Mouse (Mus musculus) adrenal gland, adult 2 months (tissue): ENCODE data around the gene Dbt. TPM values are rescaled to one million over a fixed set of nuclear protein-coding genes. Genes with fewer than 3 reads are reported as not detected.

Experiments used
- DNase-seq: peaks from one replicate; pipeline ENCODE4 v3.0.0; 2021
- long read RNA-seq: library from polyadenylated mRNA; stranded (forward); transcript quantifications from one replicate; pipeline ENCODE4 v2.0.0, GENCODE M21; 2021
- polyA plus RNA-seq: library from polyadenylated mRNA; depleted of rRNA; stranded (reverse); fragments of >200 nt; gene quantifications from 2 replicates; pipeline ENCODE4 v1.2.3, GENCODE M21; 2012; rRNA removed
- total RNA-seq, 2 experiments: library from RNA; stranded (reverse); gene quantifications; 2 replicates each; pipeline ENCODE4 v1.2.3; 2021

Gene Dbt
- total RNA-seq (10 to 100 TPM; 83.9 to 91.5 TPM), polyA plus RNA-seq (13.2 and 21.4 TPM in 2 replicates)
- long read RNA-seq, transcript Dbt-201 (11 exons, 3,301 nt): major isoform, 32 of 38 reads
- long read RNA-seq, partial matches to known transcripts: 1 of 38 reads
- long read RNA-seq, other reads (novel, unspliced or antisense): 5 of 38 reads

DNA sequence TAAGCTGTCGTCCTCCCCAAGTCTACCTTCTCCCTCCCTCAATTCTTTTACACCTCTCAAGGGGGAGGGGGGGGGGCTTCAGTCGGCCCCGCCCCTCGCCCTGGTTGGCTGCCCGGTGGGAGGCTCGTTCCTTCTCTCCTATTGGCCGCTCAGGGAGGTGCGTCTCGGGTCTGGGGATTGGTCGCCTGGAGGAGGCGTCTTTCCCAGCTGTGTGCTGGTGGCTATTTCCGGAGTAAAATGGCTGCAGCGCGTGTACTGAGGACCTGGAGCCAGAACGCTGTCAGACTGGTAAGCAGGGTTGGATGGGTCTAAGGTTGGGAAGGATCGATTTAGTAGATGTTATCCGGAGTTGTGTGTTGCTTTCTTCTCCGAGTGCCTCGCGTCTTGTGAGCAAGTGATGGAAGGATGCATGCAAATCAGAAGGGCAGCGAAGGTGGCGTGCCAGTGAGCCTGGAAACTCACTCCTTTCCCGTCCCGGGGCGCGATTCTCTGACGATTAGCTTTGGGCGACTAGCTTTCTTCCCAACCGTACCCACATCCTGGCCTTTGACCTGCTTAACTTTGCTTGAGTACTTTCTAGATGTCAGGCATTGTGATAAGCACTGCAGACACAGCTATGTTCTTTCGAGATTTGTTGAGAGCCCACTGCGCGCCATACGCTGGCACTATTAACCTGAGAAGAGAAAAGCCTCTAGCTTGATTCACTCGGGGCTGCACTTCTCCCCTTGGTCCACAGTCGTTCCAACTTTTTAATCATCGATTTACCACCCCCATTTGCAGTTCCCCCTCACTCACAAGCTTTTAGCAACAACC lies at the start of gene Dbt:
TSS of gene Dbt (plus strand) at position 167 of the 813 bp plus-strand sequence.
- peak; percentile 93 for DNase-seq

DNA sequence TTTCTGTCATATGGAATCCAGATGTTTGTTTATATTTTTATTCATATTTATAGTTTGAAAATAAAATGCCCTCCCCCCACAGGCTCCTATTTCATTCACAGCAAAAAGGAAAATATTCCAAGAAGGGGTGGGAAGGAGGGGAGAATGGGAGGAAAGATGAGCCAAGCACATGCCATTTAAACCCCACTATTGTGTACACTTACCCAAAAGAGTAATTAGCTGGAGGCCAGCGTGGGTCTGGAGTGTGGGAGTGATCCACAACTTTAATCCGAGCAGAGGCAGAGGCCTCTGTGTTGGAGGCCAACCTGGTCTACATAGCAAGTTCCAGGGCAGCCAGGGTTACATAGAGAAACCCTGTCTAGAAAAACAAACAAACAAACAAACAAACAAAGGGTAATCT lies 48.6 kb upstream of the Dbt start:
- DNase-seq: no peak

DNA sequence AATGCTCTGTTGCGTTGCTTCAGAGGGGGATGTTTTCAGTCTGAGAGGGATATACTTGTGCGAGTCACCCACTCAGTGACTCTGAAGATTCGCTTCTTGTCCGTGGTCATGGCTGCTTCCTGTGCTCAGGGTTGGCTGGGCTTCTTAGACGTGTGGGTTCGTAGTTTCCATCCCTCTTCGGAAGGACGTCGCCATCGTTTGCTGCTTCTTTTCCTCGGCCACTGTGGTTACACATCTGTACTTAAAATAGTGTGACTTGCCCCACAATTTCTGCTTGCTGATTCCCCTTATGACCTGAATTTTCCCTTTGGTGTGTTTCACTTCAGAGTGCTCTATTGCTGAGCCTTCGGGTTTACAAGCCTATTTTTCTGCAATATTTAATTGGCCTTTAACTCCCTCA lies 47.2 kb upstream of the Dbt start:
- no peak for DNase-seq

DNA sequence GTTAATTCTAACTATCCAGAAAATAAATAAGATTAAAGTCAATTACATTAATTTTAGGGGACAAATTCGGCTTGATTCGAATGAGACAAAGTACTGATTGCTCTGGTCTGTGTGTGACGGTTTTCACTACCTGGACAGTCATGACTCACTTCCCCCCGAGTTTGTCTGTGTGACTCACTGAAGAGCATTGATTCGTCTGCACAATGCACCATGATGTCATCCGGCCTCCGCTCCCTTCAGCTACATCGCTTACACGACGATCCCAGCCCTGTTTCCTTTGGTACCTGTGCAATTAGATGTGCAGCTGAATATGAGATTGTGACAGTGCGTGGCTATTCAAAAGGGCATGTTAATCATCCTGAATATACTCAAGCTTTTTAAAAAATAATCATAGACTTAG lies 38.3 kb upstream of the Dbt start:
- peak; percentile 63 for DNase-seq

DNA sequence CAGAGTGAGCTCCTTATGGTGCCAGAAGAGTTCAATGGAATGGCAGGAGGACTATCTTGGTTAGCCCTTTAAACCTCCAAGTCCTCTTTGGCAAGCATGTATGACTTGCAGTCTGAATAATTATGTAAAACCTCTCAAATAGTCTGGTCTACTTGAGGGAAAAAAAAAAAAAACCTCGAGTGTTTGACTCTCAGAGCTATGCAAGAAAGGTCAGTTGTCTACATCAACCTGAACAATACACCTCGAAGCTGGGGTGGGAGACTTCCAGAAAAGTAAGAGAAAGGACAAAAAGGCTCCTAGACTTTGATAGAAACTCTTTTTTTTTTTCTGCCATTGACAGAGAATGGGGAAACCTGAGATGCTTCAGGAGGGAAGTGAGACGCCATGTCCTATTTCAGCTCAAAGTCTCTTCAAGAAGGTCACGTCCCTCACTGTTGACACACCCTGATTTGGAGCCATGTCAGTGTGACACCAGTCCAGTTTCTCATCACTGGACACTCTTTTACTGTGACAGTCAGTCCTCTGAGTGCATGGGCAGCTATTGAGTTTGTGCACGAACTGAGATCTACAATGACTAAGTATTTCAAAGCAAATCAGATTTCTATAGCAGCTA lies 36.1 kb upstream of the Dbt start:
- DNase-seq: no peak

DNA sequence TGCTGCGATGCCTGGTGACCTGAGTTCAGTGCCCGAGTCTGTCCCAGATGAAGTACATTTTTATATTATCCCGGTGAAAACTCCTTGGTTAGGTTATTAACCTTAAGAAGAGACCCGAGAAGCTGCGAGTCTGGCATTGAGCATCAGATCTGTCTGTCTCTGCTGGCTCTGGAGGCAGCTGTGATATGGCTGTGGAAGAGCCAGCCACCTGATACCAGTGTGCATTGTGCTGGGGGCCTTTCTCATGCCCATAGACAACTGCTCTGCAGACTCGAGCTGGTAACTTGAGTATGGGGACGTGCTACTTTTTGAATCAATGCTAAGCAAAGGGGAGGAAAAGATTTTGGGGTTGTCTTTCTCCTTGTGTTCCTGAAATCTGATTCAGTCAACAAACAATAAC lies 35.5 kb upstream of the Dbt start:
- no peak for DNase-seq

DNA sequence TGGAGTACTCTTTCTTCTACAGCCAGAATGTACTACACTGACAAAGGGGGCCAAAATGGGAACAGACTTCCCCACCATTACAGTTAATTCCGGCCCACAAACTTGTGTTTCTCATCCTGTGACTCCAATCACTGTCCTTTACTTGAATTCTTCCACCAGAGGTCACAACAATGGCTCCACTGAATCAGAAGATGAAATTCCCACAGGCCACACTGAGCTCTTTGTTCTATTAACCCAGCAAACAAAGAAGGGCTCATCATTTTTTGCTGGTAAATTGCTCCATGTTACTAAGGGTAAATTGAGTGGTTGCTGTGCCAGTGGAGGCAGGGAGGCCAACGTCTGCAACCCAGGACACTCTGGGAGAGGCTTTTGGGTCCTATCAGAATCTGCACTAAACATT lies 32.8 kb upstream of the Dbt start:
- no peak for DNase-seq

DNA sequence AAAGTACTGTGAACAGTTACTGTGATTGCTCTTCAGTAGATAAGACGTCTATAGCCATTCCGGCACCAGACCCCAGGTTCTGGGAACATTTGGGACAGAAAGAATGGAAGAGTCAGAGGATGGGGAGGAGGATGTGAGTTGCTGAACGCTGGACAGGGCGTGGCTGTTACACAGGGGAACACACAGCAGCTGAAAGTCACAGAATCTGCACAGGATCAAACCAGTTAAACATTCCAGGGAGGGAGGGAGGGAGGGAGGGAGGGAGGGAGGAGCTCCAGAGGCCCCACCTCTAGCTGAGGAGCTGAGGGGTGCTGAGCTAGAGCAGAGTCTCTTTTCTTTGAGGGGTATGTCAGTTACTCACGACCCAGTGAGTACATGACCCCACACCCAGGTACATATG lies 31.9 kb upstream of the Dbt start:
- no peak for DNase-seq

DNA sequence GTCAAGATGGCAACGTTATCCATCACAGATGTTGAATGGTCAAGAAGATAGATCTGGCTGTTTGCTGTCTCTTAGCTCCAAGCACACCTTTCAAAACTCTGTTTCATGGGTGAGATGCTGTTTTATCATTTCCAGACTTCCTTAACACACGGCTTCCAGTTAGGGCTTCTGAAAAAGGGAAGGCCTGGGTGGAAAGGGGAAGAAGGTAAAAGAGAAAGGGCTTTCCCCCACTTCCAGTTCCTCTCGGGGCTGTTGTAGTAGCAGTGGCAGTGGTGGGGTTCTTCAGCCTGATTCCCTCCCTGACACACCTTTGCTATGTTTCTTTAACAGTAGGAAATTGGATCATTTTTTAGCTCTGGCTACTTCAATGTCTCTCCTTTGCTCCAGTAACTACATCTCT lies 30.1 kb upstream of the Dbt start:
- no peak for DNase-seq

DNA sequence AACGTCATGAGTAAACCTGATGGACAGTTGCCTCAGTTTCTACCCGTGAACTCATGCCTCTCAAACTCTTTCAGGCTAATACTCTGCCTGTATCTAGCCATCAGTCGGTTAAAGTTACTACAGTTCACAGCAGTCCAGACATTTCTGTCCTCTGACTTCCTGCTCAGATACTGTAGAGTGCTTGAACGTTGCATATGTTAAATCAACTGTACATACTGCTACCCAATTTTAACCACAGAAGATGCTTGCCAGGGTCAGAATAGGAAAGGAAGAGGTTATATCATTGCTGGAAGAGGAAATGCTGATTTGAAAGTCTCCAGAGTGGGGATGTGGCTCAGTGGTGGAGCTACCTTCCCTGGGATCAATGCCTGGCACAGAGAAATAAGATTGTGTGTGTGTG lies 29.6 kb upstream of the Dbt start:
- no peak for DNase-seq

DNA sequence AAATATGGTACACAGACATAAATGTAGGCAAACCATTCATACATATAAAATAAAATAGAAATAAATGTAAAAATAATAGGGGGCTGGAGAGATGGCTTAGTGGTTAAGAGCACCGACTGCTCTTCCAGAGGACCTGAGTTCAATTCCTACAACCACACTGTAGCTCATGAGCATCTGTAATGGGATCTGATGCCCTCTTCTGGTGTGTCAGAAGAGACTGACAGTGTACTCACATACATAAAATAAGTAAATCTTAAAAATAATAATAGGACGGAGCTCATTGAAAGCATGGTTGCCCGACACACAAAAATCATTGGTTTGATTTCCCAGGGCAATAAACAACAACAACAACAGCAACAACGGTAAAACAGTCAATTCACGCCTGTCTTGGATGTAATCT lies 21.9 kb upstream of the Dbt start:
- DNase-seq: no peak

DNA sequence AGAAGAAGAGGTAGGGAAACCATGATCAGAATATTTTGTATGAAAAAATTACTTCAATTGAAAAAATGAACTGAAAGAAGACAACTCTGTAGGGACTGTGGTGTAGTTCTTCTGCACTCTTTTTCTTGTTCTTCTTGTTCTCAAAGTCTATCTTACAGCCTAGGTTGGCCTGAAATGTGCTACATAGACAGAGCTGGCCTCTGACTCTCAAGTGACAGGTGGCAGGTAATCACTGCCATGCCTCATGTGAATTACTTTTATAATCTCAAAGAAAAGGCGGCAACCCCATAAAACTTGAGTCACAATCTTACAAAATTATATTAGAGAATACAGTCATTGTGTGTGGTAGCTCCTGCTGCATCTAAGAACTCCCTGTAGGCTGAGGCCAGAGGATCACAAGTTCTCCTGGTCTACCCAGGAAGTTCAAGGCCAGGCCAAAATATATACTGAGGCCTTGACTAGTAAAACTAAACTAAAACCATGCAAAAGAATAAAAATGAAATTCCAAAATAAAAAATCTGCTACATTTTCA lies 20.9 kb upstream of the Dbt start:
- no peak for DNase-seq

DNA sequence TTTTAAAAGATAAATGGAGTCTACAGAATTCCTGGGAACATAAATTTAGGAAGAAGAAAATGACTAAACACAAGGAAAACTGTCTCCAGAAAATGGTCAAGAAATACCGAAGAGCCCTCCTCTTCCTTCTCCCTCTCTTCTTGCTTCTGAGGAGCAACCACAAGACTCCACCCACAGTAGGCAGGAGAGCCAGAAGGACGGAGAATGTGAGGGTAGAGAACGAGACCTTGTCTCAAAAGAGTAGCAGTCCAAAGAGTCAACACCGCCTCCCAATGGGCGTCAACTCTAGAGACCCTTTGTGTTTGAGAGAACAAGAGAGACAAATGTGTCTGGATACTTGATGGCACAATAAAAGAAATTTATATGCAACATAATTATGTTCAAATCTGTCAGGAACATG lies 19.2 kb upstream of the Dbt start:
- DNase-seq: no peak

DNA sequence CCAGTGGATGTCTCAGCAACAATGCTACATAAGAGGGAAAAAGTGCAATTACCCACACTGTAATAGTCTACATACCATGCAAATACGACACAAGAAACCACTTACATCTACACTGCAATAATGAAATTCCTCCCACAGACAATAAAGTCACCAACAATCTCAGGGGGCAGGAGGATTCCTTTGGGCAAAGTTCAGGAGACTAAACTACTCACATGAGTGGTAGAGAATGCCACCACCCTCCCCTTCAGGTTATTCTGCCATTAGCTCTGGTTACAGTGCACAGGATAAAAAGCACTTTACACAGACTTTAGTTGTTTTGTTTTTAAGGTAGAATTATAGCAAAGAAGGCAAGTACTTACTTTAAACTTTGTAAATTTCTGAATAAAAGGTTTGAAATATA lies 17.2 kb upstream of the Dbt start:
- DNase-seq: no peak

DNA sequence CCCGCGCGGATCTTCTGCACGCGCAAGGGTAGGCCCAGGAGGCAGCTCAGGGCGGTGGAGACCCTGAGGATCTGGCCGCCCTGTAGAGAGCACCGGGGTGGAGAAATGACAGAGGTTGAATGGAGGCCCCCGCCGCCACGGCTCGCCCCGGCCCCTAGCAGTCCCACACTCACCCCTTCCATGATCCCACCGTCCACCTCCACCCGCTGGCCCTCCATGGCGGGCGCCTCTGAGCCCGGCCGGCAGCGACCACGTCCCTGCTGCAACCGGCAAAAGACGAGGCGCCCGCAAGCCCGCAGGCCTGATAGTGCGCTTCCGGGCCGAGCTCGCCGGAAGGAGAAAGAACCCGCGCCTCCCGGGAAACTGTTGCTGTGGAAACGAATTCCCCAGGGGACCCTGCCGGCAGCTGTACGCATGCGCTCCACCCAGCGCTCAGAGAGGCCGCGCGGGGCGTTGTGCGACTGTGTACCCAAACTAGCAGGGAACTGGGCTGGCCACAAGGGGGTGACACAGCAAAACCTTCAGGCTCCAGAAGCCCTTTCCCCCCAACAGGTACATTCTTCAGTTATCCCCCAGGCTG lies 5.0 kb upstream of the Dbt start, which contains the start of gene Rtca:
TSS of gene Rtca (minus strand) at position 437 of the 580 bp plus-strand sequence.
- DNase-seq: peak; percentile 98

DNA sequence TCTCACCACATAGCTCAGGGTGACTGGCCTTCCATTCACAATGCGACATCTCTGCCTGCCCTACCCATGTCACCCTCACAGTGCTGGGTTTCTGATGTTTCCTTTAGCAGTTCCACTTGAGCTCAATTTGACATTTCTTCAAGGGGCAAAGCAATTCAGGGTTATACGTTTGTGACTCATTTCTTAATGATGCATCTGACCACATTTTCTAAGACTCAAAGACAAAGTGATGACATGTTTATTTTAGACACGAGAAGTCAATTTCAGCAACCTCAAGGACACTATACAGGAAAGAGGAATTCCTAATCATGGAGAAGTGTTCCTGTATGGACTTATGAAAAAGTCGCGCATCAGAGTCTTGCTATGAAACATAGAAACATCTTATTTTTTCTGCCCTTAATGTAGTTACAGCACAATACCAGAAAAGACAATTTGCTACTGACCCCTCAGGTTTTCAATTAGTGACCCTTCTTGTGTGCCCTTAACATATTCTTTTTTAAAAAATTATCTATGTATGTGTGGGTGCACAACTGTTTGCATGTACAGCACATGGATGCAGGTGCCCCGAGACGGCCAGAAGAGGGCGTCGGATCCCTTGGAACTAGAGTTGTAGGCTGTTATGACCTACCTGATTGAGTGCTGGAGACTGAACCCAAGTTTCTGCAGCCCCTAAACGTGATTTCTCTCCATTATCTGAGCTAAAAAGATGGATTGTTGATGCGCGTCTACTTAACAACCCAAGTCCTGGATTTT lies 543 bp upstream of the Dbt start:
- no peak for DNase-seq

DNA sequence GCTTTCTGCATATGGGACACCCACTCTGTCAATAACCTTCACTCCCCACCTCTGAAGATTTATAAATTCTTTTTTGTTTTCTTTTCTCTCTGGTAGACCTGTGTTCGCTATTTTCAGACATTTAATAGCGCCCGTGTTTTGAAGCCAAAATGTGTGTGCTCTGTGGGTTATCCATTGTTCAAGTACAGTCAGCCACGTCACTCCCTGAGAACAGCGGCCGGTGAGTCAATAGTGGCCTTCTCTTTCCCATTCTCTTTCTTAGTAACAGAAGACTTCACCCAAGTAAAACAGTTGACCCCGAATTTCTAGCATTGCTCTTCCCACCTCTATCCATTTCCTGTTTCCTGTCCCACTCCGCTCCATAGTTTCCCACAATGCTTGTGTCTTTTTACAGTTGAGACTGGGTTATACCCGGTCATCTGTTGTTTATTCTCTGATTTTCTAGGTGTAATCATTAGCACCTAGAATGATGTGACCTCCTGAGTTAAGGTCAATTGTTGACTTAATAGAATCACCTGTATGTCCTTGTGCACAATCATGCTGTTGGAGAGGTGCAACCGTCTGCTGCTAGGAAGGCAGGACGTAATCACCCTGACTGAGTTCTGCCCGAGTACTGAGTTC lies 7.4 kb downstream of the Dbt start:
- DNase-seq: peak; percentile 78

DNA sequence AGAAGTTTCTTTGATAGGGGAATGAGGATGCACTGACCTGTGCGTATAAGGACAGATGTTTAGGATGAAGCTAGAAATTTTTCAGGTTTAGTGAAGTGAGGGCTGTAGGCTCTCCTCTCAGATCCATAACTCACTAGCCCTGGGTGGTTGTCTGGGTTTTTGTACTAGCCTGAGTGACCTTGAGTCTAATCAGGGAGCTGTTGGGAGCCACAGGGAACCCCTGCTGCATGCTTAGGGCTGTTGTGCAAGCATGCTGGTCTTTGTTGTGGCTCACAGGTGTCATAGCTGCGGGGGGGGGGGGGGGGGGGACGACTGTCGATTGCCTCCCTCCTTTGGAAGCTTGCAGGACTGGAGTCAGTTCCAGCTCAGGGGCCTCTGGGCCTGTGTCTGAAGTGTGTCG lies 16.9 kb downstream of the Dbt start:
- no peak for DNase-seq

DNA sequence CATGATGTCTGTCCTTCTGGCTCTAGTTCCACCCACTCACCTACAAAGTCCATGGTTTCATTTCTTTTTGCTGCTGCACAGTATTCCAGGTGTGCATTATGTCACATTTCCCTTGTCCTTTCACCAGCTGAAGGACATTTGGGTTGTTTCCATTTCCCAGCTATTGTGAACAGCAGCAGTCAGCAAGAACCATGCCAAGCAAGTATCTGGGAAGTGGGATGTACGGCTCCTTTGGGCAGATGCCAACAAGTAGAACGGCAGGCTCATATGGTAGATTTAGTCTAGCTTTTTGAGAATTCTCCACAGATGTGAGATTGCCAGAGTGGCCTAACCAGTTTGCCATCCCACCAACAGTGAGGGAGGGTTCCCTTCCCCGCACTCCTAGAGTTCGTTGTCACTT lies 18.0 kb downstream of the Dbt start:
- no peak for DNase-seq

DNA sequence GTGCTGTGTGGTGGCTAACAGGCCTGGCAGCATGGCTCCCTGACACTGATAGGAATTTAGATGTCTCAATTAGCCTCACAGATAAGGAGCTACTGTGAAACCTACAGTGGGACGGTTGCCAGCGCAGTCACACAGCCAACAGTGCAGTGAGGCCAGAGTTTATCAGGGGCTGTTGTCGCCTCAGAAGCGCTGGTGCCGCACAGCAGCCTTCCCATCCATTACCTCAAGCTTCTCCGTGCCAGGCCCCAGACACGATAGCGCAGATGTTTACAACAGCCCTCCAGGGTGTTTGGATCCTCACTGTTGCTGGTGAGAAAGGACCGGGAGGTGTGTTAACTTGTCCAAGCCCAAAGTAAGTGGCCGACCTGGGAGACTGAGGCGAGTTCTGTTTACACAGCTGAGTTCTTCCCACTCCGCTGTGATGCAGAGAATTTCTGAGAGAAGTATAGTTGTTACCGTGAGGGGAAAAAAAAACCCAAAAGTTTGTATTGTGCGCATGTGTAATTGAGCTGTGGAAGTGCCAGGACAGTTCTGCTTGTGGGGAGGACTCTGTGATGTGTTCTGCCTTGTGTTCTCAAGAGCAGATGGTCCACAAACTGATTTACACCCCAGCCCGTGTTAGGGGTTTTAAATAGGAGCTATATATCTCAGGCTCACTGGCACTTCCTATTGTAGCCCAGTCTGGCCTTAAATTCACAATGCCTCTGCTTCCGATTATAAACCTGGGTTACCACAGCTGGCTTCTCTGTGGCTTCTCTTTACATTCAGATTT lies 23.7 kb downstream of the Dbt start:
- no peak for DNase-seq

DNA sequence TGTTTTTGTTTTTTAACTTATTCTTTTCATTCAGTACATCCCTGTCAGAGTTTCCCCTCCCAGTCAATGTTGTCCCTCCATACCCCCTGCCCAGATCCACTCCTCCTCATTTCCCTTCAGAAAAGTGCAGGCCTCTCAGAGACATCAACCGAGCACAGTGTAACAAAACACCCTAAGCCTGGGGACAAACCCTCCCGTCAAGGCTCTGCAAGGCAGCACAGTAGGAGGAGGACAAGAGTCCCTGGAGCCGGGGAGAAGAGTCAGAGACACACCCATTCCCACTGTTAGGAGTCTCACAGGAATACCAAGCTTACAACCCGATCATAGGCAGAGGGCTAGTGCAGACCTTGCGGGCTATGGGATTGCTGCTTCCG lies 24.3 kb downstream of the Dbt start:
- no peak for DNase-seq
